Mouse (Mus musculus) retina, embryonic 14.5 days (tissue): ENCODE data around the gene Cdca8.

Experiments
- DNase-seq: peaks from one replicate; pipeline ENCODE4 v3.0.0-alpha.2; 2015; ENCODE audit warnings: low spot score

Cdca8 gene

DNA sequence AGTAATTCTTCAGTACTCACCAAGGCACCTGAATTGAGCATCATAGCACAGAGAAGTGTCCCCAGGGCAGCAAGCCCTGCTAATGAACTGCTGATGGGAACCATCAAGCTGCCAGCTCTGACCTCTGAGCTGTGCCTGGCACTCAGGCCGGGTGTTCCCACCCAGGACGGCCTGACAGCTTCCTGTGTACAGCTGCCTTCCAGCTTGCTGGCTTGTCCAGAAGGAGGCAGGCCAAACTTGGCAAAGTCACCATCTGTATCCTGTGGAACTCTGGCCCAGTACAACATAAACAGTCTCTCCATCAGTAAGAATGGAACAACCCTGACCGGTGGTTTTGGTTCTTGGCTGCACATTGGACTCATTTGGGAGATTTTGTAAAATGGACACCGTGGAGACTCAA, 14.4 kb upstream of the Cdca8 start:
- DNase-seq: no peak

DNA sequence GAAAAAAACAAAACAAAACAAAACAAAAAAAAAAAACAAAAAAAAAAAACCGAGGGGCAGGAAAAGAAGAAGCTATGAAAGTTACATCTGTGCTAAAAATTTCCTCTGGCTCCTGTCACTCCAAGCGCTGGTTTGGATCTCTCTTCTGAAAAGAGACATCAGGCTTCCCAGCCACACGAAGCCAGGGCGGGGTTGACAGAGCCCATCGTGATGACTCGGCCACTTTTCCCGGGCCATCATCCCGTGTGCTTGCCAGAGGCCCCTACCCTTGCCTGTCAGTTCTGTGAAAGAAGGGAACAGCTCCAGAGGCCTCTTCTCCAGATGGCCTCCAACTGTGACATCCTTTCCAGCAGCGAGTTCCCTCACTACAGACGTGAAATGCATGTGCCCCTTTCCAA, 11.9 kb upstream of the Cdca8 start:
- DNase-seq: no peak

DNA sequence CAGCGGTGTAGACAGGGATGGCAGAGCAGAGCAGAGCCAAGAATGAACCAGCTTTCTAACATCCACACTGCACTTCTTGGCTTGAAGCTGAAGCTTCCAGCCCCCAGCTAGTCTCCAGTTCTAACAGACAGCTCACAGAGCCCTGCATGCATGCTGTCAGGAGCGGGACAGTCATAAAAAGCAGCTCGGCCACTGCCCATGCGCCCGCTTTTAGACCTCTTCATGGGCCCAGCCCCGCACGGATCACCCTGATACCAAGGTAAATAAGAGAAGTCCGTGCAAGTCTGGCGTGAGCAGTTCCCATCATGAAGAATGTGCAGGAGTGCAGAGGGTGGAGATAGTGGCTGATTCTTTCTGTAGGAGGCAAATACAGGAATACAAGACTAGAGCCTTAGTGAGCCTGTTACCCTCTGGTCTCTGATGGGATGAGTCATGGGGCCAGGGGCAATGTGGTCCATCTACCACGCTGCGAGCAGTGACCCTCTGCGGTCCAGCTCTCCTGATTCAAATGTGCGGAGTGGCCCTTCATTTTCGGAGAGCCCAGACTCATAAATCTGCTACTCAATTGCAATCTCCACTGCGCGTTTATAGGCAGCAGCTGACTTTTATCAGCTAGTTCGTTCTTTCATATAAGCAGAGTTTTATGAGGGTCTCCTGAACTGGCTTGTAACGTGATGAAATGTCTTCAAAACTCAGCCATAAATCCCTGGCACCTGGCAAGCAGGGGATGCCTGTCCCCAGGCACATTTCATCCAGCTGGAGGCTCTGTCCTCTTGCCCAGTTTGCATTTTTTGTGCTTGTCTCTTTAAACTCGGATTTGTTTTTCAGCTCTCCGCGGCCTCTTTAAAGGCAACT, 11.3 kb upstream of the Cdca8 start:
- no peak for DNase-seq

DNA sequence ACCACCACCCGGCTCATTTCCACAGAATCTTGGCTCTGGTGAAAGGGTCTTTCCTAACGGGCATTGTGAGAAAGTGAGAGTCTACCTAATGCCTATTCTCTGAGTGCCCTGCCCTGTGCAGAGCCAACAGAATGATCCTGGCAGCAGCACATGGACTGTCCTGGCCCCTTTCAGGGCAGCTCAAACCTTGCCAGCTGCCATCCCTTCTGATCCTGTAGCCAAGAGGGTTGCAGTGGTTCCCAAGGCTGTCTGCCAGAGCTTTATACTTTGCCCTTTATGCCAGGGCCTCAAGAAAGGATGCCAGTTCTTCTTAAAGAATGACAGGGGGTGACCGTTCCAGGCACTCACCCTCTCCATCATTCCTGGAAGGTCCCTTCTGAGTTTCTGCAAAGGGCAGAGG, 10.4 kb upstream of the Cdca8 start:
- no peak for DNase-seq

DNA sequence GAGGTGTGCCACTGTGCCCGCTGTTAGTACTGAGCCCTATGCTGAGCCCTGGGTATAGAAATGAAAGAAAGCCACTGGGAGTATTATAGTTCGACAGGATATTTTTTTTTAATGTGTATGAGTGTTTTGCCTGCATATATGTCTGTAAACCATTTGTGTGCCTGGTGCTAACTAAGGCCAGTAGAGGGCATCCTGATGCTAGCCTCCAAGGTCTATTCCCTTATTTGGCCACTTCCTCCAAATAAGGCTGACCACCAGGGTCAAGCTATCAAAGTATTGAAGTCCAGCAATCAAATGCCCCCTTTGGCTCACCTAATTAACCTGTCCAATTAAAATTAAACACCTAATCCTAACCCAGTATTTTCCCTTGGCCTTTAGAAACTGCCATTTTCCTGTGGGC, 5.8 kb upstream of the Cdca8 start:
- peak; percentile 48 for DNase-seq

DNA sequence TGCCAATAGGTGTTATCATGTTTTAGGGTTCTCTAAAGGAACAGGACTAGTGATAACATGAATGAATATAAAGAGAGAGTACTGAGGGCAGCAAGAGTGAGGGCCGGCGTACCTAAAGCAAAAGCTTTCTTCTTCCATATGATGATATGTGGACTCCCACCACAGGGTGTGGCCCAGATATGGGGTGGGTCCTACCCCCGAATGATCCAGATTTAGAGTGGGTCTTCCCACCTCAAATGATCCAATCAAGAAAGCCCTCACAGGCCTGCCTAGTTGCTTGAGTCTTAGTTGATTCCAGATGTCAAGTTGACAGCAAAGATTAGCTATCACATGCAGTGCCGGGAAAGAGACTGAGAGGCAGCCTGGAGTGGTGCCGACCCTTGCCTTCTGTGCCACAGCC, 4.7 kb upstream of the Cdca8 start:
- no peak for DNase-seq

DNA sequence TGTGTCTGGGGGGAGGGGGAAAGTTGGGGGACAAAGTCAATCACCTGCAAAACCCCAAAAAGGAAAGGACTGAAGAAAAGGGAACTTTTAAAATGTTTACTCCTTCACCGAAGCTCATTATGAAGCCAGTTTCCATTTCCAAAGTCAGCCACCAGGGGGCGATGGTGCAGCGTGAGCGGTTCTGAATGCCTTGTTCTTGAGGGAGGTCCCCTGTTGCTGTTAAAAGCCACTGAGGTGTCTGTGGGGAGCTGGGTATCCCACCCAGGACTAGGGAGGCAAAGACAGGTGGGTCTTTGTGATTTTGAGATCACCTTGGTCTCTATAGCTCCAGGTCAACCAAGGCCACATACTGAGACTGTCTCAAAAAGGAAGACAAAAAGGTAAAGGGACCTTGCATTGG, 3.9 kb upstream of the Cdca8 start:
- DNase-seq: peak; percentile 92

DNA sequence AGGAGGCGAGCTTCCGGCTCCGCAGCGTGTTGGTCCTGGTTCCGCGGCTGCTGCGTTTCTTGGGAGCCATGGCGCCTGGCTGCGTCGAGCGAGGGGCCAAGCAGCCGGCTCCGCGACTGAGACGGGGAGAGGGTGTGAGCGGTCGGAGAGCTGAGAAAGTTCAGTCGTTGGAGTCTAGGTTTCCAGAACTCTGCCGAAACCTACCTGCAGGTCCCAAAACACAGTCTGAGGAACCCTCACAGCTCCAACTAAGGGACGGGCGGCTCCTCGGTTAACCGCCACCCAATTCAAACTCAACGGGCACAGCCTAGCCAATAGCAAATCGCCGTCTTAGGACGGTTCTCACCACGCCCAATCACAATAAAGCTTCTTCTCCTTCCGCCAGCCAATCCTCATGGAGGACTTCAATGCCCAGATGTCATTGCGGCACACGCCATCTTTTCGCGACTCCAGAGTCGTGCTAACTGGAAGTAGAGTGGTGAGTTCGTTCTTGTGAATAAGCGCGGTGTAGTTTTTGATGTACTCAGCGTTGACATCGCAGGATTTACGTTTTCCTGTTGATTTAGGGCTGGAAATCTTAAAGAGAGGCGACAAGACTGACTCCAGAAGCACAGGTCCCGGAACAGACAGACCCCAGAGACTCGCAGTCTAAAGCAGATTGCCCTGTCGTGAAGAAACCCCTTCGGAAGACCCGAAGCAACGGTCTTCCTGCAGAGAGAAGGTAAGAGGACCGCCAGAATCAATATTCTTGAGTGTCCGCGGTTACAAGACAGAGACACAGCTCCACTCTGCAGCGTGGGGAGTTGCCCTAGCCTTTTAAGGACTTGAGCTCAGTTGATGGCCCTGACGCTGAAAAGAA, 2.3 kb downstream of the Cdca8 start, which contains the start of gene 9930104L06Rik:
9930104L06Rik (plus strand) TSS at position 436 of the 859 bp plus-strand sequence.
- DNase-seq: peak; percentile 99

DNA sequence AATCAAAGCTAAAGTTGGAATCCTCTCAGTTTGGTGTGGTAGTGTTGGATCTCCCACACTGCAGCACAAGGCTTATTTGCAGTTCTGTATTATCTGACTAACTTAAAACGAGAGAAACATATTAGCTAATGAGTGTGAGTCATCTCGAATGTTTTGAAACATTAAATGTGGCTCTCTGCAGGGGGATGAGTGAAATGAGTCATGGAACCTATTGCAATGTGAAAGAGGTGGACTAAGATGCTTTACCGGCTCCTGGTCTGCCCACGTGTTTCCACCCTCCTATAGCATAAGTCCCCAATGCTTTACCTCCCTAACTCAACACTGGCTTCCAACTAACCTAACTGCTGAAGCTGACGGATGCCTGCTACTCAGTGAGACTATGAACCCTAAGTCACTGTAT, 11.0 kb downstream of the Cdca8 start:
- DNase-seq: no peak

DNA sequence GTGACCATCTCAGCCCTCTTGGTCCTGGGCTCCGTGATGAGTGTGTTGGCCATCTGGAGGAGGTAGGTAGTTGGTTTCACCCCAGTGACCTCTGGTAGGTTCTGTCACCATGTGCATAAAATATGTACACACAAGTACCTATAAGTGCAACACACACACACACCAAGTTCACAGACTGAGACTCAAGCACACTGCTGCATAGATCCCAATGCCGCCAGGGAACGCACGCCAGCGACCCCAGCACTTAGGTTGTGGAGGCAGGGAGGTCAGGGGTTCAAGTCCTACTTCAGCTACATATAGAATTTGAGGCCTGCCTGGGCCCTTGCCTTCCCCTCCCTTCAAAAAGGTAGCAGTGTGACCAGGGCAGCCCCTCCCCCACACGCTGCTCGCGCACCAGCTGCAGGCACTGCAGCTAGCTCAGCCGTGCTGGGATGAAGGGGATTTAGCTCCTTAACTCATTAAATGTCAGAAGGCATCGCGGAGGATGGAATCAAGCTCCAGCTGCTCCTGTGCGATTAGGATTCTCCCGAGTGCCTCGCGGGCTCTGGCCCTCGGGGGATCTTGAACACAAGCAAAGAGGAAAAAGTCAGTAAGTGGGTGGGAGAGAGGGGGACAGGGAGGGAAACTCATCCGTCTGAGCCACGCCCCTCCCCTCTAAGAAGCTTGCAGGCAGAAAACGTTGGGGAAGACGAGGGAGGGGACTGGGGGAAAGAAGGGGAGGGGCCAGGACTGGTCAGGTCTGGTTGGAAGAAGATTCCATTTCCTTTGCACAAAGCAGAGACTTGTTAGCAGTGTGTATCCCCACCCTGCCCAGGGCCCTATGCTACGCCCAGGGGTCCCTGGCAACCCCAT, 32.9 kb downstream of the Cdca8 start:
- DNase-seq: peak; percentile 83

DNA sequence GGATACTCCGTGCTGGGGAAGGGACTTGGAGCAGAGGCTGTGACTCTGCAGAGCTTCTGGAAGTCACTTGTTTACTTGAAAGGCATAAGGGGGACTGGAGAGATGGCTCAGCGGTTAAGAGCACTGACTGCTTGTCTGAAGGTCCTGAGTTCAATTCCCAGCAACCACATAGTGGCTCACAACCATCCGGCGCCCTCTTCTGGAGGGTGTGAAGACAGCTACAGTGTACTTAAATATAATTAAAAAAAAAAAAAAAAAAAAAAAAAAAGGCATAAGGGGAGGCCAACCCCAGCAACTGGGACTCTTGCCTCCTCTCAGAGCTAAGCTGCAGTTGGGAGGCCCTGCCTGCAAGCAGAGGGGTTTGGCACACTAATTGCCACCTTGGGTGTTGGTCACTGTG, 33.7 kb downstream of the Cdca8 start:
- DNase-seq: no peak

DNA sequence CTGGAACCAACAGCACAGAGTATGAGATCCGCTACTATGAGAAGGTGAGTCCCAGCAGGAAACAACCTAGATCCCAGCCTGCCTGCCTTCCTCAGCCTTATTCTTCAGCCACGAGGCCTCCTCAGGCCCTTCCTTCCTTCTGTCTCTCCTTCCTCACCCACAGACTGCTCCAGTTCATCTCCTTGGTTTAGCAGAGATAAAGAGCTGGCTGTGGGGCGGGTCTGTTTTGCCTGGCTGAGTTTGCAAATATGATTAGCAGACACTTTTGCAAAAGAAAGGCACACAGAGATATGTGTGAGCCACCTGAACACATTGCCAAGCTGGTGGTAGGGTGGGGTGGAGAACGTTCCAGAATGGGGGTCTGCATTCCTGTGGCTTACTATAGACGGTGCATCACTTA, 39.2 kb downstream of the Cdca8 start:
- no peak for DNase-seq

DNA sequence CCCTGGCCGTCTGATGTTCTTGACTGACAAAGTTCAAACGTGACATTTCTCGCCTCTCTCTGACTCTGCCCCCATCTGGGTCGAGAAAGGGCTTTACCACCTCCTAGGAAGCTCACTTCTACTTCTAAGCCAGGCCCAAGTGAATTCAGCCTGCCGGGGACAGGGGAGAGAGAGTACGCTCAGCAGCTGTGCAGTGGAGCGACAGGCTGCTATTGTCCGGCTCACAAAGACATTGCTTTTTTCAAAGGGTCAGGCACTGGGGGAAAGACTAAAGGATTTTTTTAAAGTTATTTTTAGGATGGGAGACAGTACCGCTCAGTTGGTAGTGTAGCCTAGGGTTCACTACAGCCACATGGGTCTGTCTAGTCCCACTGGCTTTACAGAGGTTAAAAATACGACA, 40.7 kb downstream of the Cdca8 start:
- no peak for DNase-seq

DNA sequence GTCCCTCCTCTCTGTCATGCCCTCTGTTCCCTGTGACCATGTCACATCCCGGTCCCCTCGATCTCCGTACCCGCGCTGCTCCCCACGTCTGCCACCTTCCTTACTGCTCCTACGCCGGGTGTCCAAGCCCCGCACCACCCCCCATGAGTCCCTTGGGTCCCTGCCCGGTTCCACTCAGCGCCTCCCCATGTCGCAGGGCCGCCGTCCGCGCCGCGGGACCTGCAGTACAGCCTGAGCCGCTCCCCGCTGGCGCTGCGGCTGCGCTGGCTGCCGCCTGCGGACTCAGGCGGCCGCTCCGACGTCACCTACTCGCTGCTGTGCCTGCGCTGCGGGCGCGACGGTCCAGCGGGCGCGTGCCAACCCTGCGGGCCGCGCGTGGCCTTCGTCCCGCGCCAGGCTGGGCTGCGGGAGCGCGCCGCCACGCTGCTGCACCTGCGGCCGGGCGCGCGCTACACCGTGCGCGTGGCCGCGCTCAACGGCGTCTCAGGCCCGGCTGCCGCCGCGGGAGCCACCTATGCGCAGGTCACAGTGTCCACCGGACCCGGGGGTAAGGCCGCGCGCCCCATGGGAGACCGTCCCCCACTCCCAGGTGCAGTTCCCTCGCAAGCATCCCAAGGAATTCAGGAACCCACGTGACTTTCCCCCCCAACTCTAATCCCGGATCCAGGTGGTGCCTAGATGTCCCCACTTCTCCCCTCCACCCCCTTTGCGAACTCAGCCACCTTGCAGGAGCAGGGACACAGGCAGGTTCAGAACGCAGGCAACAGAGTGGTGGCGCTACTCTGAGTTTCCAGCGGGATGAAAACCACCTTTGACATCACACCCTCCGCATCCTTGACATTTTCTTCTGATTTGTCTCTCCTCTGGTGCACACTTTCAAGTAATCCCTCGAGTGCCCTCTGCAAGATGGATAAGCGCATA, 44.3 kb downstream of the Cdca8 start:
- DNase-seq: peak; percentile 57

DNA sequence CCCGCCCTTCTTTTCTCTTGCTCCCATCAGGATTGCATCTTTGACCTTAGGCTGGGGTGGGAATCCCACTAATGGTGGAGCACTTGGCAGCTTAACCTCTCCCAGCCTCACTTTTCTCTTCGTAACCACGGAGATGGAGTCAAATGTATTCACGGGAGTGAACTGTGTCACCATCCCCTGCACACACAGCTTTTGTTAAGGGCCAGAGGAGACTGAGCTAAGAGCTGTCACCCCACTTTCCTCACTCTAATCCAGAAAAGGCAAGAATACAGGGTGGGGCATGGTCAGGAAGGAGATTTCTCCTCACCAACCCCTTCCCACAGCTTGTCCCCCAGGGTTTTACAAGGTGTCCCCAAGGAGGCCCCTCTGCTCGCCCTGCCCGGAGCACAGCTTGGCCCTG, 45.3 kb downstream of the Cdca8 start:
- DNase-seq: no peak

DNA sequence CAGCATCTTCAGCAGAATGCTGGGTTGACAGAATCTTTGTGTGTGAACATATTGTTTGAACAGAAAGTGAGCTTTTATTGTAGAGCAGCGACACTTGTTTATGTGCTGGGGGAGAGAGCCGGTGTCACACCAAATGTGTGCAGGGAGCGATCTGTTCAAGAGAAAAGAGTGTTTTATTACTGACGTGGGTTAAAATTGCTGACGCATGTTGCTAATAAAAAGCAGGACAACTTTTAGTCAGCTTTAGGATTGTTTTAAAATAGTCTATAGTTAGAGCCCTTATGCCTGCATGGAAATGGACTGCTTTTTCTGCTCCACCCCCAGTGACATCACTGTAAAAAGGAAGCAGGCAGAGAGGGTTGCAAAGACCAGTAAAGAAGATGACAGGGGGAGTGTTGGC, 48.3 kb downstream of the Cdca8 start:
- DNase-seq: no peak

DNA sequence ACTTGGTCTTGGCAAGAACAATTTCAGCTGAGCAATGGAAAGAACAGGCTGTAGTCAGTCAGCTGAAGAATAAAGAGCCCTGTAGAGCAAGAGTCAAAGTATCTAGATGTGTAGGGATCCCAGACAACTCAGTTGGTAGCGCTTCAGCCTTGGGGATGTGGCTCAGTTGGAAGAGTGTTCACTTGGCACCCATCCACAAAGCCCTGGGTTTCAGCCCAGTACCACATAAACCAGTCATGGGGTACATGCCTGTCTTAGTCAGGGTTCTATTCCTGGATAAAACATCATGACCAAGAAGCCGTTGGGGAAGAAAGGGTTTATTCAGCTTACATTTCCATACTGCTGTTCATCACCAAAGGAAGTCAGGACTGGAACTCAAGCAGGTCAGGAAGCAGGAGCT, 49.2 kb downstream of the Cdca8 start:
- DNase-seq: no peak

DNA sequence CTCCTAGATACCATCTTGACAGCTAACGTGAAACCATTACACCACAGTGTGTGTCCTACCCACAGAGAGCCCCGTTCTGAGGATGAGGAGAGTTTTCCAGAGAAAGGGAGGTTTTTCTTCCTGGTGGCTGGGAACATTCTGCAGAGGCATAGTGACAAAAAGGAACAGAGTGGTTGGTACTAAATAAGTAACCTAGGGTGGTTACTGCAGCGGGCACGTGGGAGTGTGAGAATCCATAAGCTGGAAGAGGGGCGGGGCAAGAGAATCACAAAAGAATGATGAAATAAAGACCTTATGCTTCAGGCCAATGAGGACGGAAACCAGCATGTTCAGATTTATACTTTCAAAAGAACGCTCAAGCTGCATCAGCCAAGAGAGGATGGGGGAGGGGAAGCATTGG, 50.4 kb downstream of the Cdca8 start:
- no peak for DNase-seq

DNA sequence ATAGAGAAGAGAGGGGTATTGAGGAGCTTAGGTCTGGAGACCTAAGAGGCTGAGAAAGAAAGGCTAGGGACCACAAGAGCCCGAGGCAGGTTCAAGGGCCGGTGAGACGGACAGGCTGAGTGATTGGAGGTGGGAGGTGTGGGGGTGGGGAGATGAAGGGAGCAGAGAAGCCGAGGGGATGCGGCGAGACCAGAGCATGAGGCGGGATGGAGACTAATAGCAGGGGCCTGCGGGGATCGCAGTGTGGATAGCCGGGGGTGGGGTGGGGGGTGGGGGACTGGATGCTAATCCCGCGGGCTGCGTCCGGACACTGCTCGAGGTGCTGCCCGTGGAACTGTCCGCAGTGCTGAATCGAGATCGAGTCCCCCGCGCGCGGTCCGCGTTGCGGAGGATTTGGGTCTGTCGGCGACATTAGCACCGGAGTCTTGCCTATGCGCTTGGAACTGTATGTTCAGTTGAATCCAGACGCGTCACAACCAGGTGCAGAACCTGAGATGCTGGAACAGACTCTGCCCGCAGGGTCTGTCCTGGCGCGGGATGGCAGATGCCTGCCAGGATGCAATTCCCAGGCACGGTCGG, 56.9 kb downstream of the Cdca8 start:
- DNase-seq: peak; percentile 59

DNA sequence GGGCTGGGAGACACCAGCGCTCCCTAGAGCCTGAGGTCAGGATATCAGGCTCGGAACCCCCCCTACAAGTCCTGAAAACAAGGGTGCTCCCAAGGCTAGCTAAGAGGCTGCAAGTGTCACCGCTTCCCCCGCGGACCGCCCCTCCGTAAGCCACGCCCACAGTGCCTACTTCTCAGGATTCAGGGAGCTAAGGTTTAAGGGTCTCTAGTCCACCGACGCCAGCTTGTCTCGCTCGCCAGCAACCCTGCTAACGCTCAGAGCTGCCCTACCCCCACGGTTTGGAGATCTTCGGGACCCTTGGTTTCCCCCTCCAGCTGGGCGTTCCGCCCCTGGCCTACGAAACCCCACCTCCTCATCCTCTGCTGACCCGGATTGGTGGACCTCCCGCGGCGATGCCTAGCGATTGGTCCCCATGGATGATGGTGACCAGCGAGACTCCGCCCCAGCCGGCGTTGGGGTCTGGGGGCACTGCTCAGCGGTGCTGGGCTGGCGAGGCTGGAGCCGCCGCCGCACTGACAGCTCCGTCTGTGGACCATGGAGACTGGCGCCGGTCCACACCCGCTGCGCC, 57.7 kb downstream of the Cdca8 start:
- peak; percentile 92 for DNase-seq
